Mouse (Mus musculus) testis, adult 2 months (tissue): ENCODE results near the gene Txk. TPM values are rescaled to one million over a fixed set of nuclear protein-coding genes. Genes with fewer than 3 reads are reported as not detected.

Experiments used
- H3K27ac ChIP-seq: fragments of 200-500 bp; 2 replicates; pipeline ENCODE4 v1.5.1; 2012; ENCODE audit warnings: low read depth, low read length; ENCODE audit not compliant: control insufficient read depth, insufficient read depth
- H3K27me3 ChIP-seq: fragments of 200-500 bp; 2 replicates; pipeline ENCODE4 v1.6.1; 2012; ENCODE audit warnings: mild to moderate bottlenecking, low read length, moderate library complexity; ENCODE audit not compliant: control insufficient read depth, insufficient read depth
- H3K36me3 ChIP-seq: fragments of 200-500 bp; 2 replicates; pipeline ENCODE4 v1.6.1; 2012; ENCODE audit warnings: mild to moderate bottlenecking, low read length; ENCODE audit not compliant: control insufficient read depth, insufficient read depth
- H3K4me1 ChIP-seq: fragments of 200-500 bp; 2 replicates; pipeline ENCODE4 v1.6.1; 2012; ENCODE audit warnings: low read length; ENCODE audit not compliant: control insufficient read depth, insufficient read depth
- H3K4me3 ChIP-seq: fragments of 200-500 bp; 2 replicates; pipeline ENCODE4 v1.5.1; 2012; ENCODE audit warnings: low read depth, mild to moderate bottlenecking, low read length, moderate library complexity, mixed read lengths; ENCODE audit not compliant: control insufficient read depth
- CTCF ChIP-seq: fragments of 200-500 bp; IDR thresholded peaks from 2 replicates; pipeline ENCODE4 v1.5.1; 2012; ENCODE audit warnings: low read depth, mild to moderate bottlenecking, inconsistent platforms, low read length, moderate library complexity; ENCODE audit not compliant: control insufficient read depth, insufficient read depth, insufficient replicate concordance
- POLR2A ChIP-seq: fragments of 200-500 bp; IDR thresholded peaks from 2 replicates; pipeline ENCODE4 v1.6.1; 2012; ENCODE audit warnings: low read depth, mild to moderate bottlenecking, inconsistent platforms, low read length, moderate library complexity; ENCODE audit not compliant: control insufficient read depth
- polyA plus RNA-seq: library from polyadenylated mRNA; depleted of rRNA; stranded (reverse); fragments of >200 nt; gene quantifications from 2 replicates; pipeline ENCODE4 v1.2.3, GENCODE M21; 2012

Txk gene
- polyA plus RNA-seq, 1 experiment: 1.7 TPM

DNA sequence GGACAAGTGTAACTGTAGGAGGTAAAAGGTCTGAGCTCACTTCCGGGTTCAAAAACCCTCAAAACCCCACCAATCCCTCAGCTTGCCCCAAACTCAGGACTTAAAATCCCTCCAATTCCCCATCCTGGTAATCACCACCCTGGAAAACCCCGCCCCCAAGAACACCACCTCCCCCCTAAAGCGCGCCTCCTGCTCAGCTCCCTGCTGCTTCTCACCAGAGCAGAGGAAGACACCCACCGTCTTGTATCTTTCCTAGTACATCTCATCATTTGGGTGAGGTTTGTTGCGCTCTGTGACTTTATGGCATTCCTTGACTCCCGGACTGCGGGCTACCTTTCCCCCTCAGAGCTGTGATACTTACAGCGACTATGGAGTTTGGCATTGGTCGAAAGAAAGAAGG lies 45.9 kb downstream of the Txk start:
- no peak for TF ChIP-seq CTCF
- TF ChIP-seq POLR2A: no peak
- no peak overlapping the region for H3K27ac ChIP-seq
- H3K4me1 ChIP-seq: peaks cover 8% of the 10 kb centered on the region; the same call in 1 of the 2 replicates
- peak overlapping the region; percentile 36 for H3K4me3 ChIP-seq
- no peaks in the 10 kb centered on the region for H3K36me3 ChIP-seq
- H3K27me3 ChIP-seq: no peaks in the 10 kb centered on the region

DNA sequence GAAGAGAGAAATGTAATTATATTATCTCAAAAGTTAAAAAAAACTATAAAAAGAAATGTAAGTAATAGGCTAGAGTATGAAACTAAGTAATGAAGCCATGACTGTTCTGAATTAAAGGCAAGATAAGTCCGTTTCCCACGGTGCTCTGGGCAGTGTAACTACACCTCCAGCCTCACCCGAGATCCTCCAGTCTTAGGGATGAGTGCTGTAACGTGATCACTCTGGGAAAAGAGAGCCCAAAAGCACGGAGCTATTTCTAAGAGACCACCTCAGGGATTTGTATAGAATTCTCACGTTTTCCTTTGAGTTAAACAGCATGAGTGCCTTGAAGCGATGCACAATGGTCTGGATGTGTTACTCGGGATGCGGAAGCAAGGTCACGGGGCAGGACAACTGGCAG lies 46.5 kb downstream of the Txk start:
- no peak for TF ChIP-seq POLR2A
- TF ChIP-seq CTCF: no peak
- no peaks in the 10 kb centered on the region for H3K36me3 ChIP-seq
- H3K27ac ChIP-seq: no peak overlapping the region
- no peaks in the 10 kb centered on the region for H3K27me3 ChIP-seq
- H3K4me1 ChIP-seq: peaks cover 8% of the 10 kb centered on the region; the same call in 1 of the 2 replicates
- H3K4me3 ChIP-seq: peak overlapping the region; percentile 36

DNA sequence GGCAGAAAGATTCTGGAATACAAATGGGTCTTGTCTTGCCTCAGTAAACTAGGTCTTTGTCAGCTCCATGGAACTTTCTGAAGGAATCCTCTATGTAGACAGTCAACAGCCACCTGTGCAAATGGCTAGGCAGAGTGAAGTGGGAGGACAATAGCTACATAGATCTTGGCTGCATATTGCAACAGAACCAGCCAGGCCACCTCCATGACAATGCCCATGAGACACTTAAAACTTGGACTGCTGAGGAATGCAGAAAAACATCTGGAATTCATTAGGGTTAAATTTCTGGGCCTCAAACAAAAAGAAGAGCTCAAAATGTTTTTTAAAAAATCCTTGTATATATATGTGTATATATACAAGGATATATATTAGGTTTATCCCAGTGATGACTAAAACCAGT lies 50.4 kb downstream of the Txk start:
- Histone ChIP-seq H3K36me3 (no peaks in the 10 kb centered on the region), H3K27ac (no peak overlapping the region), H3K27me3 (no peaks in the 10 kb centered on the region), H3K4me1 (peaks cover 8% of the 10 kb centered on the region), H3K4me3 (no peak overlapping the region)
- TF ChIP-seq POLR2A (no peak), CTCF (no peak)

DNA sequence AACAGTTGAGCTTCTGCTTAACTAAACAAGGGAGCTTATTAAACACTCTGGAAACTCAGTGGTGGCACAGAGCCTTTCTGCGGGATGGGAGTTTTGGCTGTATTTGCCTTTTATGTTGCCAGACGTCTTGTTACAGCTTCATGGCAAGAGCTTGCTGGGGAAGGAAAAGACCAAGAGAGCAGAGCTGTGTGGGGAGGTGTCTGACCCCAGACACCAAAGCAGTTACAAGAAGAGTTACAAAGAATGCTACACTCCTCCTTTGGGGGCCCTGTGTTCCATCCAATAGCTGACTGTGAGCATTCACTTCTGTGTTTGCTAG lies 53.1 kb downstream of the Txk start:
- Histone ChIP-seq H3K36me3 (no peaks in the 10 kb centered on the region), H3K27ac (no peak overlapping the region; the same call in 1 of the 2 replicates), H3K4me1 (no peaks in the 10 kb centered on the region; the same call in 1 of the 2 replicates), H3K27me3 (no peaks in the 10 kb centered on the region), H3K4me3 (no peak overlapping the region)
- TF ChIP-seq CTCF (no peak), POLR2A (no peak)

DNA sequence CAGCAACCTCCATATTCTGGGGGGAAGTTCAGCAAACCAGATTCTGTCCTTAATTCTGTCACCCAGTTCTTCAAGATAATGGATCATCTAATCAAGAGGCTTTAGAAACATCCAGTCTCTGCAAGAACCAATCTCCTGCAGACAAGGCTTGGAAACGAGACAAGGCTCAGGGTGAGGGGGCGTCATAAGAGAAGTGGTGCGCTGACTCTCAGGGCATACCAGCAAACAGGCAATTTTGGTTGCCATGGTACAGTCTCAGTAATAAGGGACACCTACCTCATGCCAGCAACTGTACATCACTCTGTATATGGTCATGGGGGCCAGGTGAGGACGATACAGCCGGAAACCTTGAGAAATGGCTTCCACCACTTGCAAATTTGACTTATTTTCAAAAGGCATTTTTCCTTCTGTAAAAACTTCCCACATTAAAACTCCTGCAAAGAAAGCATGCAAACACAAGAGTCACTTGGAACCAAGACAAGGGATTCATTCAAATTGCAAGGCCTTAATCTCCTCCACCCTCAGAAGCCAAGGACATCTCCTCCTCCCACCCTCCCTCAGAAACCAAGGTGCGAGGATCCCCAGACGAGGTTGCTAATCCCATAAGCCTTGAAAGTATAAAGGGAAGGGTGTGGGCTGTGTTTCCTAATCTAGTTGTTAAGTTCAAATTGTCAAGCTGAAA lies 53.6 kb downstream of the Txk start:
- TF ChIP-seq CTCF (no peak), POLR2A (no peak)
- H3K4me3 ChIP-seq: no peak overlapping the region
- H3K27me3 ChIP-seq: no peaks in the 10 kb centered on the region
- no peaks in the 10 kb centered on the region; the same call in 1 of the 2 replicates for H3K4me1 ChIP-seq
- H3K27ac ChIP-seq: peak overlapping the region; percentile 83
- H3K36me3 ChIP-seq: no peaks in the 10 kb centered on the region

- TF ChIP-seq POLR2A (no peak), CTCF (no peak)
- H3K27me3 ChIP-seq: no peaks in the 10 kb centered on the region
- H3K4me1 ChIP-seq: no peaks in the 10 kb centered on the region; the same call in 1 of the 2 replicates
- H3K4me3 ChIP-seq: no peak overlapping the region
- H3K27ac ChIP-seq: no peak overlapping the region; the same call in 1 of the 2 replicates
- H3K36me3 ChIP-seq: no peaks in the 10 kb centered on the region
Observed at GRCm38 (mm10) chr5:72698343-72698742, 54.2 kb downstream of the Txk start.

DNA sequence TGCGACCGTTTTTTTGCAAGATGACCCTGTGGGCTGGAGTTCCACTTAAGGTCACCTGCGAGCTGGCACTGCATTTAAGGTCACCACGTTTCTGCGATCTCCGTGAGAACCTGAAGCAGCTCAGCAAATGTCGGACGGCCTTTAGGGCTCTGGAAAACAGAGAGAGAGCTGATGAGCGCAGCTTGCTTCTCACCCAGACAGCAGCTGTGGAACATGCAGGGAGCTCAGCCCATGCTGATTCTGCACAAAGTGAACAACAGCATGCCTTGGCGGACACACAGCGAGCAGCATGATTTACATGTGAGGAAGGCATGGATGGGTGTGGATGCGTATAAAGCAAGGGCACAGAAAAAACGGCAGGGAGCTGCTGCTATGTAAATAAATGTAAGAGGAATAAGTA lies 56.1 kb downstream of the Txk start:
- H3K4me1 ChIP-seq: no peaks in the 10 kb centered on the region; the same call in 1 of the 2 replicates
- no peaks in the 10 kb centered on the region for H3K36me3 ChIP-seq
- H3K27ac ChIP-seq: no peak overlapping the region
- H3K27me3 ChIP-seq: no peaks in the 10 kb centered on the region
- TF ChIP-seq POLR2A (no peak), CTCF (no peak)
- H3K4me3 ChIP-seq: no peak overlapping the region

DNA sequence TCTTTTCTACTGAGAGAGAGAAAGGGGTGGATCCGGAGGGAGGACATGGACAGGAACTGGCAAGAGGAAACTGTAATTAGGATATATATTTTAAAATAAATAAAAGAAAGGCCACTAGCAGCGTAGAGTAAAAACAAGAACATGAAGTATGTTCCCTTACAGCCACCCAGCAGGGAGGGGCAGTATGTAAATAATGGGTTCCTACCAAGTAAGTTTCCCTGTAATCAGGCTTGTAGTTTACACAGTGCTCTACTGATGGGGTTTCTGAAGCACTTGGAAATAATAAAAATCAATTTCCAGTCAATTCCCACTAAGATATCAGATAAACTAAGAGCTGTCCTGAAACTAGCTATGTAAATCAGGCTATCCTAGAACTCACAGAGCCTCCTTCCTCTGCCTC lies 57.9 kb downstream of the Txk start:
- no peak for TF ChIP-seq POLR2A
- no peak for TF ChIP-seq CTCF
- Histone ChIP-seq H3K4me3 (no peak overlapping the region), H3K27ac (no peak overlapping the region), H3K36me3 (no peaks in the 10 kb centered on the region), H3K27me3 (no peaks in the 10 kb centered on the region), H3K4me1 (no peaks in the 10 kb centered on the region; the same call in 1 of the 2 replicates)
